Mouse (Mus musculus) embryonic fibroblast, embryonic 13.5 days (primary cell): ENCODE measurements around the gene Vmn1r233.

Experiments
- CTCF ChIP-seq: IDR thresholded peaks from 2 replicates; pipeline ENCODE4 v1.5.1; 2011; ENCODE audit warnings: mild to moderate bottlenecking, control low read depth, low read length, moderate library complexity, borderline replicate concordance; ENCODE audit not compliant: insufficient read depth
- POLR2A ChIP-seq: IDR thresholded peaks from 2 replicates; pipeline ENCODE4 v1.6.1; 2011; ENCODE audit warnings: low read depth, mild to moderate bottlenecking, control low read depth, low read length, moderate library complexity

- TF ChIP-seq CTCF (no peak), POLR2A (no peak)
Measured at GRCm38 (mm10) chr17:20966681-20967080, 29.6 kb downstream of the Vmn1r233 start.
